Comparison of ENCODE assay signal across 7 mouse cellular contexts in the genomic region with DNA sequence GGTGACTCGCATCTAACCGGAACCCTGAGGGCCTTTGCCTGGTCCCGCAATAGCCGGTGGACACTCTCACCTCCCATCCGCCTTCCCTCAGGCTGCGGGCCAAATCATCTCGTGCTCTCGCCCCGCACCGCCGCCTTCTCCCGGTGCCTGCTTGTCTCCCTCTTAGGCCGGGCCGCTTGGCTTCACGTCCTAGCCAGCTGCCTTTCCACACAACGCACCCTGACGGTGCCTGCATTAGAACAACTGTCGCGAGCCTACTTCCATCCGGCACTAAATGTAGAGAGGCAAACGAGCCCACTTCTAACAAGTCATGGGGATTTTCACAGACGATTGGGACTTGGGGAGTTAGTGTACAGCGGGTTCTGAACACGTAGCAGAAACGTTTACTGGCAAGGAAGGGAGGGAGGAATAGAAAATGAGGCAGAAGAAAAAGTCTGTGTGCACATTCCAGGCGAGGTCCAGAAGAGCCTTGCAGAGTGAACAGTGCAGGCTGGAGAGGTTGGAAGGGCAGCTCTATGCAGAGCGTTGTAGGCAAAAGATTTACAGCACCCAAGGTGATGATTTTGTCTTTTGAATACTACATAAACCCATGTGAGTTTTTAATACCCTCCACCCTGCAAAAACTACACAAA. TPM values are rescaled to one million over a fixed set of nuclear protein-coding genes. Genes with fewer than 3 reads are reported as not detected.
DNase-seq lines count a peak whose midpoint lies in the region; ATAC-seq and TF ChIP-seq lines count a peak whose summit lies in the region.

No protein-coding gene starts in this region.

- TF ChIP-seq CTCF in intestine, postnatal 0 days (IDR thresholded peaks at IDR 0.05; ENCODE audit: low read depth), result no peak
- TF ChIP-seq CTCF in small intestine, adult 2 months (IDR thresholded peaks at IDR 0.05; ENCODE audit: extremely low read depth, insufficient read length, insufficient replicate concordance, low read depth, low read length), result no peak

- TF ChIP-seq POLR2A in small intestine, adult 2 months (IDR thresholded peaks at IDR 0.05; ENCODE audit: low read depth, low read length), result no peak

- peak overlapping the region; percentile 98 for H3K27ac ChIP-seq in lung, embryonic 16.5 days (ENCODE audit: low read length)
- H3K27ac ChIP-seq in embryonic facial prominence, embryonic 14.5 days (replicated peaks; ENCODE audit: low read depth, low read length), result peak overlapping the region; percentile 95
- peak overlapping the region; percentile 69 for H3K27ac ChIP-seq in intestine, postnatal 0 days (ENCODE audit: low read depth, low read length)
- H3K27ac ChIP-seq in small intestine, adult 2 months (ENCODE audit: insufficient read depth, low read depth, low read length), result peak overlapping the region; percentile 63

- peak overlapping the region; percentile 90 for H3K9ac ChIP-seq in lung, embryonic 16.5 days (ENCODE audit: low read length)
- H3K9ac ChIP-seq in embryonic facial prominence, embryonic 14.5 days (ENCODE audit: low read depth, low read length), result peak overlapping the region; percentile 90
- peak overlapping the region; percentile 67 for H3K9ac ChIP-seq in intestine, postnatal 0 days (ENCODE audit: low read depth, low read length)

- H3K4me3 ChIP-seq in lung, embryonic 16.5 days (ENCODE audit: low read length), result peak overlapping the region; percentile 90
- H3K4me3 ChIP-seq in embryonic facial prominence, embryonic 14.5 days (ENCODE audit: low read depth, low read length), result peak overlapping the region; percentile 79
- H3K4me3 ChIP-seq in intestine, postnatal 0 days (ENCODE audit: low read depth, low read length), result peak overlapping the region; percentile 54
- peak overlapping the region; percentile 82 for H3K4me3 ChIP-seq in small intestine, adult 2 months (ENCODE audit: low read depth, low read length)

- peak; percentile 65 for ATAC-seq in lung, embryonic 16.5 days (ENCODE audit: low read depth)
- peak; percentile 56 for ATAC-seq in embryonic facial prominence, embryonic 14.5 days (ENCODE audit: low read depth)
- peak; percentile 42 for ATAC-seq in intestine, postnatal 0 days

- H3K27me3 ChIP-seq in lung, embryonic 16.5 days (ENCODE audit: control insufficient read depth, insufficient read depth, low read depth, low read length), result no peaks in the 10 kb centered on the region
- H3K27me3 ChIP-seq in embryonic facial prominence, embryonic 14.5 days (replicated peaks; ENCODE audit: control insufficient read depth, insufficient read depth, low read length), result no peaks in the 10 kb centered on the region
- no peaks in the 10 kb centered on the region for H3K27me3 ChIP-seq in intestine, postnatal 0 days (replicated peaks; ENCODE audit: control insufficient read depth, insufficient read depth, low read length)
- no peaks in the 10 kb centered on the region for H3K27me3 ChIP-seq in small intestine, adult 2 months (ENCODE audit: control insufficient read depth, insufficient read depth, low read length)

- peaks cover 29% of the 10 kb centered on the region for H3K4me1 ChIP-seq in lung, embryonic 16.5 days (replicated peaks; ENCODE audit: control insufficient read depth, insufficient read depth, low read length)
- peaks cover 27% of the 10 kb centered on the region for H3K4me1 ChIP-seq in embryonic facial prominence, embryonic 14.5 days (ENCODE audit: control insufficient read depth, insufficient read depth, low read length)
- peaks cover 13% of the 10 kb centered on the region; the same call in 1 of the 2 replicates for H3K4me1 ChIP-seq in intestine, postnatal 0 days (replicated peaks; ENCODE audit: control insufficient read depth, insufficient read depth, low read length)
- peaks cover 14% of the 10 kb centered on the region; the same call in 1 of the 2 replicates for H3K4me1 ChIP-seq in small intestine, adult 2 months (ENCODE audit: control insufficient read depth, insufficient read depth, insufficient read length, low read length)

- DNase-seq in lung, postnatal 10 days, result no peak
- DNase-seq in embryonic facial prominence, embryonic 14.5 days (ENCODE audit: low spot score), result no peak
- DNase-seq in right cerebral cortex, postnatal 14 days, result no peak
- no peak for DNase-seq in frontal cortex, adult 2 months (ENCODE audit: extremely low spot score in 1 of 2, low spot score in 1 of 2)

- H3K4me2 ChIP-seq in lung, embryonic 16.5 days (ENCODE audit: low read depth, low read length), result peak overlapping the region; percentile 92
- H3K4me2 ChIP-seq in embryonic facial prominence, embryonic 14.5 days (ENCODE audit: low read depth, low read length), result peak overlapping the region; percentile 87
- H3K4me2 ChIP-seq in intestine, postnatal 0 days (replicated peaks; ENCODE audit: low read depth), result peak overlapping the region; percentile 89

- H3K9me3 ChIP-seq in lung, embryonic 16.5 days (ENCODE audit: control insufficient read depth, low read length), result no peaks in the 10 kb centered on the region
- no peaks in the 10 kb centered on the region for H3K9me3 ChIP-seq in embryonic facial prominence, embryonic 14.5 days (ENCODE audit: control insufficient read depth, low read length)
- H3K9me3 ChIP-seq in intestine, postnatal 0 days (ENCODE audit: control insufficient read depth), result no peaks in the 10 kb centered on the region

- WGBS in lung, embryonic 16.5 days, result under 1% methylated on average over 27 of the region's 27 CpGs
- 3% methylated on average over 23 of the region's 27 CpGs for WGBS in embryonic facial prominence, embryonic 14.5 days
- WGBS in intestine, postnatal 0 days, result under 1% methylated on average over 27 of the region's 27 CpGs
- WGBS in small intestine, adult 2 months, result under 1% methylated on average over 27 of the region's 27 CpGs

- 0 out of 2 replicates have a peak, but pooled peaks cover 1% of the 10 kb centered on the region for H3K36me3 ChIP-seq in lung, embryonic 16.5 days (ENCODE audit: control insufficient read depth, insufficient read depth, low read length)
- peaks cover 9% of the 10 kb centered on the region; the same call in 1 of the 2 replicates for H3K36me3 ChIP-seq in embryonic facial prominence, embryonic 14.5 days (ENCODE audit: control insufficient read depth, insufficient read depth, low read length)
- 0 out of 2 replicates have a peak, but pooled peaks cover 4% of the 10 kb centered on the region for H3K36me3 ChIP-seq in intestine, postnatal 0 days (ENCODE audit: control insufficient read depth, insufficient read depth)
- H3K36me3 ChIP-seq in small intestine, adult 2 months (ENCODE audit: control insufficient read depth, insufficient read depth, low read length), result no peaks in the 10 kb centered on the region

RNA-seq across cellular contexts. Expression of gene Ctps, which starts 0.5 kb away (rescaled TPM):
- 64.8 and 70.0 TPM in 2 replicates for polyA plus RNA-seq in lung, embryonic 16.5 days (2015; fragmentation: Nextera tagmentation; extraction: Ambion mirVana)
- polyA plus RNA-seq in embryonic facial prominence, embryonic 14.5 days (2014; fragmentation: Nextera tagmentation; extraction: Ambion mirVana), result 77.3 and 84.1 TPM in 2 replicates
- polyA plus RNA-seq in intestine, postnatal 0 days (2015; fragmentation: Nextera tagmentation; extraction: Ambion mirVana), result 23.4 and 23.7 TPM in 2 replicates
- 1.5 and 1.9 TPM in 2 replicates for polyA plus RNA-seq in small intestine, adult 2 months (2012; rRNA removed)
- polyA plus RNA-seq in frontal cortex, adult 2 months (2012; rRNA removed), result 27.9 and 29.8 TPM in 2 replicates

RNA-seq across cellular contexts. Expression of gene Gm8439, which starts 18.0 kb away (rescaled TPM):
- not detected in 2 replicates for polyA plus RNA-seq in lung, embryonic 16.5 days (2015; fragmentation: Nextera tagmentation; extraction: Ambion mirVana)
- polyA plus RNA-seq in embryonic facial prominence, embryonic 14.5 days (2014; fragmentation: Nextera tagmentation; extraction: Ambion mirVana), result not detected in 2 replicates
- polyA plus RNA-seq in intestine, postnatal 0 days (2015; fragmentation: Nextera tagmentation; extraction: Ambion mirVana), result not detected in 2 replicates
- polyA plus RNA-seq in small intestine, adult 2 months (2012; rRNA removed), result not detected in 2 replicates
- polyA plus RNA-seq in frontal cortex, adult 2 months (2012; rRNA removed), result not detected in 2 replicates

RNA-seq across cellular contexts. Expression of gene Slfnl1, which starts 38.5 kb away (rescaled TPM):
- not detected in 2 replicates for polyA plus RNA-seq in lung, embryonic 16.5 days (2015; fragmentation: Nextera tagmentation; extraction: Ambion mirVana)
- not detected in 2 replicates for polyA plus RNA-seq in embryonic facial prominence, embryonic 14.5 days (2014; fragmentation: Nextera tagmentation; extraction: Ambion mirVana)
- not detected in 2 replicates for polyA plus RNA-seq in intestine, postnatal 0 days (2015; fragmentation: Nextera tagmentation; extraction: Ambion mirVana)
- polyA plus RNA-seq in small intestine, adult 2 months (2012; rRNA removed), result not detected in 2 replicates
- 0.11 and 0.14 TPM in 2 replicates for polyA plus RNA-seq in frontal cortex, adult 2 months (2012; rRNA removed)
